Mouse (Mus musculus) liver, adult 2 months (tissue): ENCODE data around the gene Ctnnal1.

ENCODE experiments used
- CTCF ChIP-seq: fragments of 200-500 bp; IDR thresholded peaks from 2 replicates; pipeline ENCODE4 v1.5.1; 2011; ENCODE audit warnings: low read depth, low read length, control low read depth
- POLR2A ChIP-seq: fragments of 200-500 bp; IDR thresholded peaks from 2 replicates; pipeline ENCODE4 v1.6.1; 2011; ENCODE audit warnings: low read length, control low read depth; ENCODE audit not compliant: insufficient read depth; ENCODE audit errors: extremely low read depth

DNA sequence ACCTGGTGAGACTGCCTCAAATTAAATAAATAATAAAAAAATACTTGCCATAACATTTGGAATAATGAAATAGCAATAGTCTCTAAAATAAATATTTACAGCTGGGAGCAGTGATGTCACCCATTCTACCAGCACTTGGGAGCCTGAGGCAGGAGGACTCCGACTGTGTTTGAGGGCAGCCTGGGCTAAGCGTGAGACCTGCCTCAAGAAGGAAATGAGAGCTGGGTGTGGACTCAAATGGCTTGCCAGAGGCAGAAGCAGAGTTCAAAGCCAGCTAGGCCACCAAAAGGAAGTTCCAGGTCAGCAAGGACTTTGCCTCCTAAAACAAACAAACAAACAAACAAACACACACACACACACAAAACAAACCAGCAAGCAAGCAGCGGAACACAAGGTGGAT, 17.6 kb downstream of the Ctnnal1 start:
- no peak for TF ChIP-seq POLR2A
- TF ChIP-seq CTCF = no peak
